Mouse (Mus musculus) spleen, adult 2 months (tissue): ENCODE results near the gene Ascl3. TPM values are rescaled to one million over a fixed set of nuclear protein-coding genes. Genes with fewer than 3 reads are reported as not detected.
A peak's percentile ranks its signal among the peaks of the same experiment; 100 is the strongest.

Experiments used
- DNase-seq, 2 experiments: peaks; one replicate each; pipeline versions ENCODE4 v3.0.0 to v3.0.0-alpha.2; 2012 to 2021; ENCODE audit warnings: low spot score in 2 of 2, low read depth in 1 of 2
- H3K27ac ChIP-seq: fragments of 200-500 bp; 2 replicates; pipeline ENCODE4 v1.5.1; 2012; ENCODE audit warnings: low read length, inconsistent platforms; ENCODE audit not compliant: insufficient read depth
- H3K27me3 ChIP-seq: fragments of 200-500 bp; 2 replicates; pipeline ENCODE4 v1.6.1; 2012; ENCODE audit warnings: mild to moderate bottlenecking, moderate library complexity, low read length, inconsistent platforms; ENCODE audit not compliant: control insufficient read depth, insufficient read depth
- H3K36me3 ChIP-seq: fragments of 200-500 bp; 2 replicates; pipeline ENCODE4 v1.6.1; 2012; ENCODE audit warnings: mild to moderate bottlenecking, low read length, inconsistent platforms; ENCODE audit not compliant: control insufficient read depth, insufficient read depth
- H3K4me1 ChIP-seq: fragments of 200-500 bp; 2 replicates; pipeline ENCODE4 v1.6.1; 2011; ENCODE audit warnings: inconsistent platforms; ENCODE audit not compliant: control insufficient read depth, insufficient read depth, insufficient read length
- H3K4me3 ChIP-seq: fragments of 200-500 bp; 2 replicates; pipeline ENCODE4 v1.5.1; 2011; ENCODE audit warnings: mild to moderate bottlenecking, inconsistent platforms; ENCODE audit not compliant: insufficient read depth, insufficient read length; ENCODE audit errors: extremely low read depth
- CTCF ChIP-seq: fragments of 200-500 bp; IDR thresholded peaks from 2 replicates; pipeline ENCODE4 v1.5.1; 2011; ENCODE audit warnings: mild to moderate bottlenecking, inconsistent platforms; ENCODE audit not compliant: insufficient read depth, insufficient read length, insufficient replicate concordance; ENCODE audit errors: extremely low read depth
- POLR2A ChIP-seq: fragments of 200-500 bp; IDR thresholded peaks from 2 replicates; pipeline ENCODE4 v1.6.1; 2011; ENCODE audit warnings: low read depth, low read length, inconsistent platforms
- WGBS: fragments of 180-500 bp; shearing (Covaris S2); methylation state at CpG from one replicate; pipeline ENCODE4 v1.1.7; 2018; 5-methylcytosine and 5-hydroxymethylcytosine counted together
- polyA plus RNA-seq: library from polyadenylated mRNA; depleted of rRNA; stranded (reverse); fragments of >200 nt; gene quantifications from 2 replicates; pipeline ENCODE4 v1.2.3, GENCODE M21; 2012

Gene Ascl3
- polyA plus RNA-seq, 1 experiment = 0.16 TPM

GRCm38 (mm10) chr7:109754034-109754433 lies 22.5 kb upstream of the Ascl3 start:
- WGBS = 95% methylated on average over 8 of the region's 8 CpGs
- Histone ChIP-seq H3K4me1 (peaks cover 5% of the 10 kb centered on the region; the same call in 1 of the 2 replicates), H3K27me3 (no peaks in the 10 kb centered on the region), H3K27ac (no peak overlapping the region), H3K4me3 (no peak overlapping the region), H3K36me3 (no peaks in the 10 kb centered on the region)
- no peak for DNase-seq
- TF ChIP-seq CTCF (no peak), POLR2A (no peak)

- no peak for TF ChIP-seq CTCF
- peak; percentile 18; the same call in 1 of the 2 replicates for TF ChIP-seq POLR2A
- peak; percentile 30 to 75 for DNase-seq
- 2% methylated on average over 74 of the region's 74 CpGs for WGBS
- Histone ChIP-seq H3K36me3 (no peaks in the 10 kb centered on the region), H3K27me3 (no peaks in the 10 kb centered on the region), H3K4me3 (peak within 1 kb of the TSS; percentile 98), H3K4me1 (peaks cover 5% of the 10 kb centered on the region; the same call in 1 of the 2 replicates), H3K27ac (peak within 1 kb of the TSS; percentile 81)
Observed at GRCm38 (mm10) chr7:109752008-109752925, 20.7 kb upstream of the Ascl3 start, which contains the start of gene Tmem9b. TSS of gene Tmem9b (minus strand) at chr7:109752875.

DNA sequence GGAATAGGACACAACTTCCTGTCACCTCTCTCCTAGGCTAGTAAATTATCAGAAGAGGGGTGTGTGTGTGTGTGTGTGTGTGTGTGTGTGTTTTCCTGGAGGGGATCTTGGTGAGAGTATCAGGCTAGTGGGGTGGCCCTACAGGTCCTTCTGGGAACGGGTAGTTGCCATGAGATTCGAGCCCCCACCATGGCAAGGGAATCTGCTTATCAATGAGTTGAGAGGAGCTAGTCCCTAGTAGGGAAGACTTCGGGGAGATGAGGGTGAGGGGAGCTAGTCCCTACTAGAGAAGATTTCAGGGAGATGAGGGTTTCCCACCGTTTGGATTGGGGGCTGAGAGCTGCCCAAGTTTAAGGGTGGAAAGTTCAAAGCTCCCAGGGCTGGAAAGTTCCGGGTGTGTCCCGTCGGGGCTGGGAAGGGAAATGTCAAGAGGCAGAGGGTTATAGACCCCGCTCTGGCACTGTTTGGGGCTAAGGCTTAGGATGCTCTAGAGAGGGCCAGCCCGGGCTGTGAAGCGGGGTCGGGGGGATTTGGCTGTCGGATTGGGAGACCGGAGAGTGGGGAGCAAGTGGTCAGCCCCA lies 20.0 kb upstream of the Ascl3 start:
- H3K36me3 ChIP-seq = no peaks in the 10 kb centered on the region; the same call in 1 of the 2 replicates
- DNase-seq = no peak
- TF ChIP-seq CTCF (no peak), POLR2A (no peak)
- H3K27me3 ChIP-seq = no peaks in the 10 kb centered on the region
- 5% methylated on average over 13 of the region's 13 CpGs for WGBS
- peak overlapping the region; percentile 81 for H3K27ac ChIP-seq
- H3K4me1 ChIP-seq = peaks cover 5% of the 10 kb centered on the region; the same call in 1 of the 2 replicates
- H3K4me3 ChIP-seq = peak overlapping the region; percentile 98

DNA sequence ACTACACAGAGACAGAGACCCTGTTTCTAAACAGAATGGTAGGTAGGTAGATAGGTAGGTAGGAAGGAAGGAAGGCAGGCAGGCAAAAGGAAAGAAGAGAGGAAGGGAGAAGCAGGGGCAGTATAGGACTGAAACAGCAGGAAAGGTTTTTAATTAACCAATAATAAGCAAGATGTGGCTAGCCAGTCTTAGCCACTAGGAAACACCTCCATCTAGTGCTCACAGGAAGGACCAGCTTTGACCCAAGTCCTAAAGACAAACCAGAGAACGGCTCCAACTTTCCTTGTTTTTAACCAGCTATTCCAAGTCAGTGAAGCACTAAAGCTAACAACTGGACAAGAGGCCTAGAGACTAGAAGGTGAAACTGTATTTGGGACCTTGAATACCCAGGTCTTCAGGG lies 16.2 kb upstream of the Ascl3 start:
- no peak for DNase-seq
- Histone ChIP-seq H3K27me3 (no peaks in the 10 kb centered on the region), H3K4me1 (peaks cover 4% of the 10 kb centered on the region; the same call in 1 of the 2 replicates), H3K27ac (no peak overlapping the region), H3K36me3 (peaks cover 9% of the 10 kb centered on the region), H3K4me3 (no peak overlapping the region)
- TF ChIP-seq POLR2A (no peak), CTCF (no peak)
- WGBS = 92% methylated on average over 1 of the region's 1 CpGs

DNA sequence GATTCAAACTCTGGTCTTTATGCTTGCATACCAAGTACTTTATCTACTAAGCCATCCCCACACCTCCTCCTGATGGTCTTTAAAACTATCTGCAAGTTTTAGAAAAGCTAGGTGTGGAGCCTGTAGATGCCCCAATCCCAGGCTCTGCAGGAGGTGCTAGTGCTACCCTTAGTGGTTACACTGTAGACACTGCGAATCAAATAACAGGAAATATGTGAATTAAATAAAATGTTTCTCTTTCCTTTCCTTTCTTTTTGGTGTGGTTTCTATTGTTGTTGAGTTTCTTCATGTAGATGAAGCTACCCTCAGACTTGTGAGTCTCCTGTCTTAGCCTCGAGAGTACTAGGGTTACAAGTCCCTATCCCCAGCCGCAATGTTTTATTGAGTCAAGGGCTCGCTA lies 10.2 kb upstream of the Ascl3 start:
- H3K27me3 ChIP-seq = no peaks in the 10 kb centered on the region
- peak in 1 of 2 experiments; percentile 21 for DNase-seq
- H3K36me3 ChIP-seq = peaks cover 24% of the 10 kb centered on the region
- peak overlapping the region; percentile 82 for H3K27ac ChIP-seq
- H3K4me1 ChIP-seq = no peaks in the 10 kb centered on the region
- no peak for TF ChIP-seq POLR2A
- TF ChIP-seq CTCF = no peak
- no peak overlapping the region for H3K4me3 ChIP-seq
- WGBS = 70% methylated on average over 4 of the region's 4 CpGs

GRCm38 (mm10) chr7:109741060-109741459 lies 9.5 kb upstream of the Ascl3 start:
- H3K36me3 ChIP-seq = peaks cover 30% of the 10 kb centered on the region
- no peak for DNase-seq
- no peak for TF ChIP-seq POLR2A
- 74% methylated on average over 1 of the region's 1 CpGs for WGBS
- H3K4me3 ChIP-seq = no peak overlapping the region
- H3K27me3 ChIP-seq = no peaks in the 10 kb centered on the region
- H3K27ac ChIP-seq = peak overlapping the region; percentile 82
- no peaks in the 10 kb centered on the region for H3K4me1 ChIP-seq
